Mouse (Mus musculus): Measurements from ENCODE around the gene Aspg. TPM values are rescaled to one million over a fixed set of nuclear protein-coding genes. Genes with fewer than 3 reads are reported as not detected.
A peak's percentile ranks its signal among the peaks of the same experiment; 100 is the strongest.

Gene Aspg
- polyA plus RNA-seq, 1 experiment from 2014 or later: 0.29 TPM

DNA sequence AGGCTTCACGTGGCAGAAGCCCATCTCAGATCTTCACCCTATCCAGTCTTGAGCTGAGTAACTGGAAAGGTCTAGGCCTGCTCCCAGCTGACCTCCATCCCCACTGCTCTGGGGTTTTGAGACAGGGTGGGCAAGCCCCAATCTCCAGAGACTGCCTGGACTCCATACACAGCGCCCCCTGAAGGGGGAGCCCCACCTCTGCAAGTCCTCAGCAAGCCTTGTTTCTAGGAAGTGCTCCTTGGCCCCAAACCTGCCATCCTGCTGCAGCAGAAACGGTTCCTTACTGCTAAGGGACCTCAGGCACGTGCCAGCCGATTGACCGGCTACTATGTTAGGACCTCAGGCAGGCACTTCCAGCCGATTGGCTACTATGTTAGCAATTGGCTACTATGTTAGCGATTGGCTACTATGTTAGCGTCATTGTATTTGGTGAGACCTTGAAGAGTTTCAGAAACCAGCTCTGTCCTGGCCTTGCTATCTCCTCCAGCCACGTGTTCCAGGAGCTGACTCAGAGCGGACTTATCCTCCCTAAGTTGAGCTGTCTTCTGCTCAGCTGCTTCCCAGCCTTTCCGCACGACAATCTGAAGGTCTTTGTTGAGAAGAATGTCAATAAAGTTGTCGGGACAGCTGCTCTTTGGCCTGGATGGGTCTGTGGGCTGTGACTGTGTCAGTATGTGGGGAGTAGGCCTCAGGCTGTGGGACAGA lies 20.6 kb downstream of the Aspg start:
- Histone ChIP-seq H3K4me1 (replicated peaks; ENCODE audit: control insufficient read depth, insufficient read depth, low read length) (peaks cover 4% of the 10 kb centered on the region; the same call in 1 of the 2 replicates), H3K27ac (no peak overlapping the region), H3K9ac (no peak overlapping the region), H3K4me2 (replicated peaks) (no peak overlapping the region), H3K9me3 (ENCODE audit: control insufficient read depth, low read length) (no peaks in the 10 kb centered on the region), H3K4me3 (replicated peaks; ENCODE audit: low read length) (no peak overlapping the region), H3K27me3 (ENCODE audit: control insufficient read depth, insufficient read depth, low read length) (peaks cover 26% of the 10 kb centered on the region), H3K36me3 (replicated peaks; ENCODE audit: control insufficient read depth, insufficient read depth) (no peaks in the 10 kb centered on the region)
- DNase-seq (ENCODE audit: low spot score) (no peak), ATAC-seq (ENCODE audit: low FRiP score) (no peak)
- 63% methylated on average over 14 of the region's 14 CpGs for WGBS

DNA sequence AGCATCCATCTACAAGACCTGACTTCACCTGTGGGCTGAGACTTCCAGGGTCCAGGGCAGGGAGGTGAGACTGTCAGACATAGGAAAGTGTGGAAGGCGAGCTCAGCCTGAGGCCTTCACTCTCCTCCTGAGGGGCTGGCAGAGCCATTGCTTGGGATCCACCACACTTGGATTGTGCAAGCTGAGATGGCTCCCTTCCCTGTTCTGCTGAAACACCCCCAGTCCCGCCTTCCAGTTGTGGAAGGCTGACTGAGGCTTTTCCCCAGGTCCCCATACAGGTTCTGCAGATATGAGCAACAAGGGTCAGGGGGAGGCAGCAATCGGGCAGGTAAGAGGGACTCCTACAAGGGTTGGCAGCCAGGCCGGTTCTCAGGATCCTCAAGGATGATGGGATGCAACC lies 22.0 kb downstream of the Aspg start:
- no peak overlapping the region for H3K27ac ChIP-seq
- H3K27me3 ChIP-seq (ENCODE audit: control insufficient read depth, insufficient read depth, low read length): peaks cover 32% of the 10 kb centered on the region
- ATAC-seq (ENCODE audit: low FRiP score) (no peak), DNase-seq (ENCODE audit: low spot score) (no peak)
- H3K4me3 ChIP-seq (replicated peaks; ENCODE audit: low read length): no peak overlapping the region
- H3K4me2 ChIP-seq (replicated peaks): no peak overlapping the region
- no peak overlapping the region for H3K9ac ChIP-seq
- peaks cover 4% of the 10 kb centered on the region; the same call in 1 of the 2 replicates for H3K4me1 ChIP-seq (replicated peaks; ENCODE audit: control insufficient read depth, insufficient read depth, low read length)
- WGBS: 87% methylated on average over 4 of the region's 4 CpGs
- no peaks in the 10 kb centered on the region for H3K9me3 ChIP-seq (ENCODE audit: control insufficient read depth, low read length)
- H3K36me3 ChIP-seq (replicated peaks; ENCODE audit: control insufficient read depth, insufficient read depth): no peaks in the 10 kb centered on the region

DNA sequence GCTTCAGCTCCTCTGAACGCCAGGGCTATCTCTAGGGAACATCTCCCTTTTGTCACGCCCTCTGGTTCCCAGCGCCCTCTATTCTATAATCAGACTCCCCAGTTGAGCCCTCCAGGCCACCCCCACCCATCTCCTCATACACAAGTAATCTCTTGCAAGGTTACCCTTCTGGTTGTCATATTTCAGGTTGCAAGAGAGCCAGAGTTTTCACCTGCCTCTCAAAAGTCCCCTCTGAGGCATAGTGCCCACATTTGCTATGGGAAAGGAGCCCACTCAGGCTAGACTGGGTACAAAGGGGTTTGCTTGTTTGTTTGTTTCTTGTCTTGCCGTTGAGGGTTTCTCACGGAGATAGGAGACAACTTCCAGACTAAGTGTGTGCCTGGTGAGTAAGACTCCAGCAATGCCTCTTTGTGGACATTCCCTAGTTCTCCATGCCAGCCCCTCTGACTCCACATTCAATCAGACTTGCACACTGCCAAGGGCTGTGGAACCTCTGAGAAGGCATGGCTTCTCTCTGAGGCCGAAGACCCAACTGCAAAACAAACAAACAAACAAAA lies 22.9 kb downstream of the Aspg start:
- no peak overlapping the region for H3K4me3 ChIP-seq (replicated peaks; ENCODE audit: low read length)
- no peak for DNase-seq (ENCODE audit: low spot score)
- H3K4me1 ChIP-seq (replicated peaks; ENCODE audit: control insufficient read depth, insufficient read depth, low read length): peaks cover 4% of the 10 kb centered on the region; the same call in 1 of the 2 replicates
- no peak overlapping the region for H3K9ac ChIP-seq
- WGBS: 63% methylated on average over 6 of the region's 6 CpGs
- H3K27me3 ChIP-seq (ENCODE audit: control insufficient read depth, insufficient read depth, low read length): peaks cover 32% of the 10 kb centered on the region
- ATAC-seq (ENCODE audit: low FRiP score): no peak
- H3K4me2 ChIP-seq (replicated peaks): no peak overlapping the region
- no peaks in the 10 kb centered on the region for H3K9me3 ChIP-seq (ENCODE audit: control insufficient read depth, low read length)
- H3K36me3 ChIP-seq (replicated peaks; ENCODE audit: control insufficient read depth, insufficient read depth): no peaks in the 10 kb centered on the region
- no peak overlapping the region for H3K27ac ChIP-seq

DNA sequence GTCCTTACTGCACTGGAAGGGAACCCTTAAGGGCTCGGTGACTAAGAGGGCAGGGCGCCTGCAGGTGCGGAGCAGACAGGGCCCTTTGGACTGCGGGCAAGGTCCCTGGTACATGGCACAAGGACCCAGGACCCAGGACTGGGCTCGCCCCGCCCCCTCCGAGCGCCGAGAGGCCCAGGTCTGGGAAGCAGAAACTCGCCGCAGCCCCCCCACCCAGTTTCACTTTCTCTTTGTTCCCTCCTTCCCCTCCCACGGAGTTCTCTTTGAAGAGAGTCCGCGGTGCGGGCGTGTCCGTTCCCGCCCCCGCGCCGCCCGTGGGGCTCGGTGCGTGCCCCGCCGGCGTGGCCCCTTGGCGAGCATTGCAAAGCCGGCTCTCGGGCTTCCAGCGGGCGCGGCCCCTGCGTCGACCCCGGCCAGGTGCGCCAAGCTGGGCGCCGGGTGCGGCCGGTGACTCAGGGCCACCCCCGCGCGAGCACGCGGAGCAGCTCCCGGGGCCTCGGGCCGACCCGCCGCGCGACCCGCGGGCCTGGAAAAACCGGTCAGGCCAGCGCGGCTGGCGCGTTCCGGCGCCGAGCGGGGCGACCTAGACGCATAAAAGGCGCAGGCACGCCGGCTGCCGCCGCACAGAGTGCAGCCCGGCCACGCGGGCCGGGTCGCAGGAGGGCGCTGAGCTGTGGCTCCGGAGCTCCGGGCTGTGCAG lies 23.8 kb downstream of the Aspg start:
- 1% methylated on average over 76 of the region's 79 CpGs for WGBS
- H3K4me2 ChIP-seq (replicated peaks): peak overlapping the region; percentile 97
- ATAC-seq (ENCODE audit: low FRiP score): peak; percentile 43; the same call in 1 of the 2 replicates
- peaks cover 4% of the 10 kb centered on the region; the same call in 1 of the 2 replicates for H3K4me1 ChIP-seq (replicated peaks; ENCODE audit: control insufficient read depth, insufficient read depth, low read length)
- peak; percentile 52 for DNase-seq (ENCODE audit: low spot score)
- no peaks in the 10 kb centered on the region for H3K9me3 ChIP-seq (ENCODE audit: control insufficient read depth, low read length)
- H3K9ac ChIP-seq: peak overlapping the region; percentile 73
- H3K27me3 ChIP-seq (ENCODE audit: control insufficient read depth, insufficient read depth, low read length): peaks cover 32% of the 10 kb centered on the region
- H3K27ac ChIP-seq: no peak overlapping the region
- H3K4me3 ChIP-seq (replicated peaks; ENCODE audit: low read length): peak overlapping the region; percentile 54
- H3K36me3 ChIP-seq (replicated peaks; ENCODE audit: control insufficient read depth, insufficient read depth): no peaks in the 10 kb centered on the region

DNA sequence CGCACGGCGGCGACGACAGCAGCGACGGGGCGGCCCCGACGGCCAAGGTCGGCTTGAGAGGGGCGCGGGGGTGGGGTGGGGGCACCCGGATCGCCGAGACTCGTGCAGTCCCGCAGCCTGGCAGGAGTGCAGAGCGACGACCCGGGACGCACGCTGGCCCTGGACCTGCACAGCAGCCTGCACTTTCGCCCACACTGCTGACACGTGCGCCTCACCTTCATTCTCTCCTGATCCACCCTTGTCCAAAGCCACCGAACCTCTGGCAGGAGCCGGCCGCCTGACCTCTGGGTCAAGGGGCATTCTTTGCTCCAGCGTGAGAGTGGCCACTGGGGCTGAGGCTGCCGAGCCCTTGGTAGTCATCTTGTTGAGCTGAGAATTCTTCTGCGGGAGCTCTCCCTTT lies 24.5 kb downstream of the Aspg start:
- ATAC-seq (ENCODE audit: low FRiP score) (0 out of 2 replicates have a peak, but pooled peaks have one; percentile 12), DNase-seq (ENCODE audit: low spot score) (no peak)
- Histone ChIP-seq H3K4me2 (replicated peaks) (peak overlapping the region; percentile 97), H3K9ac (0 out of 2 replicates have a peak overlapping the region, but pooled peaks have one; percentile 73), H3K27ac (no peak overlapping the region), H3K9me3 (ENCODE audit: control insufficient read depth, low read length) (no peaks in the 10 kb centered on the region), H3K36me3 (replicated peaks; ENCODE audit: control insufficient read depth, insufficient read depth) (no peaks in the 10 kb centered on the region), H3K27me3 (ENCODE audit: control insufficient read depth, insufficient read depth, low read length) (peaks cover 32% of the 10 kb centered on the region), H3K4me1 (replicated peaks; ENCODE audit: control insufficient read depth, insufficient read depth, low read length) (peaks cover 4% of the 10 kb centered on the region; the same call in 1 of the 2 replicates), H3K4me3 (replicated peaks; ENCODE audit: low read length) (peak overlapping the region; percentile 54)
- WGBS: 11% methylated on average over 32 of the region's 32 CpGs

DNA sequence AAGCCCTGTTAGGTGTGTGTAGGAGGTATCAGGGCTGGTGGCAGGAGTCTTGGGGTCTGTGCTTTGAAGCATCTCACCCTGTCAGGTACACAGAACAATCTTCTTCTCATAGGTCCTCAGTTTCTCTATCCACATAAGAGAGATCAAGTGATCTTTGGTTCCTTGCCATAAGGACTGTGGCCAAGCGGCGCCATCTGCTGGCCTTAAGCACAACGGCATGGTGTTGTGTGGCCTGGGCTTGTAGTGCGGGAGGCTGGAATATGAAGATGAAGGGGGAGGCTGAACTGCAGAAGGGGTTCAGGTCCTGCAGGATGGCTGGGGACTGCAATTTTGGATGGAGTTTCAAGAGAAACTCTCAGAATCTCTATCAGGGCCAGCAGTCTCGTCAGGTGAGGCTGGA lies 33.8 kb downstream of the Aspg start:
- Histone ChIP-seq H3K9ac (no peak overlapping the region), H3K9me3 (ENCODE audit: control insufficient read depth, low read length) (no peaks in the 10 kb centered on the region), H3K27ac (no peak overlapping the region), H3K36me3 (replicated peaks; ENCODE audit: control insufficient read depth, insufficient read depth) (no peaks in the 10 kb centered on the region), H3K4me2 (replicated peaks) (no peak overlapping the region), H3K4me3 (replicated peaks; ENCODE audit: low read length) (no peak overlapping the region), H3K27me3 (ENCODE audit: control insufficient read depth, insufficient read depth, low read length) (peaks cover 50% of the 10 kb centered on the region), H3K4me1 (replicated peaks; ENCODE audit: control insufficient read depth, insufficient read depth, low read length) (peaks cover 11% of the 10 kb centered on the region)
- ATAC-seq (ENCODE audit: low FRiP score) (no peak; the same call in 1 of the 2 replicates), DNase-seq (ENCODE audit: low spot score) (peak; percentile 76)
- WGBS: 9% methylated on average over 5 of the region's 5 CpGs

DNA sequence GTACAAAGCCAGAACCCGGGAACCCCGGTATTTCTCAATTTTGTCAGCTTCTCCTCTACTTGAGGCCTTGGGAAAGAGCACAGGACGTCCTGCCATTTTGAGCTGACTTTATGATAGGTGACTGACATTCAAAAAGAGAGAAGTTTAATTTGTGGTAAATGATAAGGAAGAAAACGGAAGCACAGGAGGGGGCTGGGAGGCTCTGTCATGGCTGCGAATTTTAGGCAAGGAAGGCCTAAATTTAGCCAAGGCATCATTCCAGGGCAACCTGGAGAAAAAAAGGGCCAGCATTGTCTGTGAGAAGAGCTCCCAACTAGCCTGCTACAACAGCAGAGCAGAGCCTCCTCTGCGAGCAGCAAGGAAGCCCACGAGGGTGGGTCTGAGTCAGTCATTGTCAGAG lies 34.3 kb downstream of the Aspg start:
- Histone ChIP-seq H3K27me3 (ENCODE audit: control insufficient read depth, insufficient read depth, low read length) (peaks cover 54% of the 10 kb centered on the region), H3K27ac (no peak overlapping the region), H3K9me3 (ENCODE audit: control insufficient read depth, low read length) (no peaks in the 10 kb centered on the region), H3K9ac (no peak overlapping the region), H3K4me2 (replicated peaks) (no peak overlapping the region), H3K4me1 (replicated peaks; ENCODE audit: control insufficient read depth, insufficient read depth, low read length) (peaks cover 16% of the 10 kb centered on the region), H3K4me3 (replicated peaks; ENCODE audit: low read length) (no peak overlapping the region), H3K36me3 (replicated peaks; ENCODE audit: control insufficient read depth, insufficient read depth) (no peaks in the 10 kb centered on the region)
- no peak for DNase-seq (ENCODE audit: low spot score)
- no peak for ATAC-seq (ENCODE audit: low FRiP score)
- 52% methylated on average over 7 of the region's 7 CpGs for WGBS

DNA sequence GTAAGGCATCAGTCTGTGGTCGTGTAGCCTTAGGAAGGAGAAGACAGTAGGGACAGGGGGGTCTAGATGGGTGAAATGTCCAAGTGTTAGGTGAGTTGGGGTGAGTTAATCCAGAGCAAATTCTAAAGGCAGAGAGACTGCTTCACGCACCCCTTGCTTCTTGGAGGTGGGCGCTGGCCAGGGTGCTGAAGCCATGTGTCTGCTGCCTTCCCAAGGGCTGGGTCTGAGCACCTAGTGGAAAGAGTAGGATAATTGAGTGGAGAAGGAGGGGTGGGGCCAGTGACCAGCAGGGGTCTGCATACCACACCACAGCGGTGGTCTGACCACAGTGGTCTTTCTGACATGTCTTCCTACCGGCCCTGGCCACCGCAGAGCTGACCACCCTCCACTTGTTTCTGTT lies 34.8 kb downstream of the Aspg start:
- no peak overlapping the region for H3K9ac ChIP-seq
- ATAC-seq (ENCODE audit: low FRiP score): no peak
- WGBS: 13% methylated on average over 6 of the region's 6 CpGs
- H3K4me3 ChIP-seq (replicated peaks; ENCODE audit: low read length): no peak overlapping the region
- H3K4me2 ChIP-seq (replicated peaks): no peak overlapping the region
- H3K4me1 ChIP-seq (replicated peaks; ENCODE audit: control insufficient read depth, insufficient read depth, low read length): peaks cover 22% of the 10 kb centered on the region
- DNase-seq (ENCODE audit: low spot score): no peak
- no peaks in the 10 kb centered on the region for H3K9me3 ChIP-seq (ENCODE audit: control insufficient read depth, low read length)
- no peaks in the 10 kb centered on the region for H3K36me3 ChIP-seq (replicated peaks; ENCODE audit: control insufficient read depth, insufficient read depth)
- no peak overlapping the region for H3K27ac ChIP-seq
- H3K27me3 ChIP-seq (ENCODE audit: control insufficient read depth, insufficient read depth, low read length): peaks cover 59% of the 10 kb centered on the region

DNA sequence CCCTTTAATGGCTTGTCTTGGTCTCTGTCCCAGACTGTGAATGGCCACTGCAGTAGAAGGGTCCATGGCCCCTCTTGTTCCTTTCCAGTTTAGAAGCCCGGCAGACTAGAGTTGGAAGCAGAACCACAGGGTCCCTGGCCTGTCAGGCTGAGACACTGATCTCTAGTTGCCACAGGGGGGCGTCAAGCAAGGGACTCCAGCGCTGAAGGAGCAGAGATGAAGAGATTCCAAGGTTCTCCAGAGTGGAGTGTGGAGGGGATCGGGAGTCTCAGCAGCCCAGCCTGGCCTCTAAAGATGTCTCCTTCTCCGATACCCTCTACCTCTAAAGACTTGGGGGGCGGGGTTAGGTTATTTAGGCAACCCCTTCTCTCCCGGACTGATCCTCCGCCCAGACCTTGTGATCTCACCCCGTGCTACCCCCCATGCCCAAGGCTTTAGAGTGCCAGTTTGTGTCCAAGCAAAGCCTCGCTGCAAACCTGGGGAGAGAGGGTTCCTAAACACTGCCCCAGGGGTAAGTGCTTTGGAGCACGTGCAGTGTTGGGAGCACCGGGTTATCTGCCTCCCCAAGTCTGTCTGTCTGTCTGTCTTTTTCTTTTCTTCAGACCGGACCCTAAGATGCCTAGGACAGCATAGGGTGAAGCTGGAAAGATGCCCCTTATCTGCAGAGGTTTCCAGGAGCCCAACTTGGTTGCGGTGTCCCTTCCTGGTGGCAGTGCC lies 36.8 kb downstream of the Aspg start:
- Histone ChIP-seq H3K27ac (no peak overlapping the region), H3K9me3 (ENCODE audit: control insufficient read depth, low read length) (no peaks in the 10 kb centered on the region), H3K4me3 (replicated peaks; ENCODE audit: low read length) (peak overlapping the region; percentile 55), H3K4me1 (replicated peaks; ENCODE audit: control insufficient read depth, insufficient read depth, low read length) (peaks cover 35% of the 10 kb centered on the region), H3K4me2 (replicated peaks) (peak overlapping the region; percentile 85), H3K27me3 (ENCODE audit: control insufficient read depth, insufficient read depth, low read length) (peaks cover 70% of the 10 kb centered on the region), H3K36me3 (replicated peaks; ENCODE audit: control insufficient read depth, insufficient read depth) (no peaks in the 10 kb centered on the region), H3K9ac (peak overlapping the region; percentile 62)
- ATAC-seq (ENCODE audit: low FRiP score) (no peak), DNase-seq (ENCODE audit: low spot score) (no peak)
- WGBS: 5% methylated on average over 13 of the region's 14 CpGs

All from hindbrain, embryonic 14.5 days (tissue).